Mouse (Mus musculus) lung, postnatal 0 days (tissue): Measurements from ENCODE around the gene Ticrr. TPM values are rescaled to one million over a fixed set of nuclear protein-coding genes. Genes with fewer than 3 reads are reported as not detected.

Source experiments
- ATAC-seq: fragments of 200-750 bp; cut with Nextera tagmentation; 2 replicates; pipeline ENCODE4 v1.8.0; 2017; ENCODE audit warnings: moderate library complexity
- DNase-seq: peaks from one replicate; pipeline ENCODE4 v3.0.0-alpha.2; 2016; ENCODE audit warnings: low spot score
- H3K27ac ChIP-seq: fragments of 300-500 bp; sonication (generic); 2 replicates; pipeline ENCODE4 v1.5.1; 2014; ENCODE audit warnings: antibody characterized with exemption, mild to moderate bottlenecking, low read length, mixed read lengths
- H3K27me3 ChIP-seq: fragments of 300-500 bp; sonication (generic); replicated peaks from 2 replicates; pipeline ENCODE4 v1.6.1; 2014; ENCODE audit warnings: low read length, mixed read lengths; ENCODE audit not compliant: insufficient read depth
- H3K36me3 ChIP-seq: fragments of 300-500 bp; sonication (generic); 2 replicates; pipeline ENCODE4 v1.6.1; 2014; ENCODE audit warnings: low read length, mixed read lengths; ENCODE audit not compliant: insufficient read depth
- H3K4me1 ChIP-seq: fragments of 300-500 bp; sonication (generic); 2 replicates; pipeline ENCODE4 v1.6.1; 2014; ENCODE audit warnings: antibody characterized with exemption, low read depth, low read length, mixed read lengths; ENCODE audit not compliant: insufficient read depth
- H3K4me2 ChIP-seq: fragments of 300-500 bp; sonication (generic); replicated peaks from 2 replicates; pipeline ENCODE4 v1.6.1; 2014; ENCODE audit warnings: low read depth, mild to moderate bottlenecking, low read length, moderate library complexity, mixed read lengths
- H3K4me3 ChIP-seq: fragments of 300-500 bp; sonication (generic); 2 replicates; pipeline ENCODE4 v1.5.1; 2014; ENCODE audit warnings: low read depth, low read length
- H3K9ac ChIP-seq: fragments of 300-500 bp; sonication (generic); replicated peaks from 2 replicates; pipeline ENCODE4 v1.6.1; 2014; ENCODE audit warnings: low read depth, mild to moderate bottlenecking
- H3K9me3 ChIP-seq: fragments of 300-500 bp; sonication (generic); 2 replicates; pipeline ENCODE4 v1.6.1; 2016; ENCODE audit warnings: low read length, mixed read lengths
- CTCF ChIP-seq: IDR thresholded peaks from 2 replicates; pipeline ENCODE4 v1.5.1; 2016; ENCODE audit warnings: antibody characterized with exemption, mild to moderate bottlenecking
- EP300 ChIP-seq: IDR thresholded peaks from 2 replicates; pipeline ENCODE4 v1.6.1; 2016; ENCODE audit warnings: antibody characterized with exemption, mild to moderate bottlenecking, control low read depth
- WGBS: fragments of 180-500 bp; shearing (Covaris S2); extraction: QIAGEN DNeasy Blood & Tissue Kit; methylation state at CpG from one replicate; pipeline ENCODE4 v1.1.7; 2014; 5-methylcytosine and 5-hydroxymethylcytosine counted together
- polyA plus RNA-seq: library from polyadenylated mRNA; unstranded; fragments of >200 nt; fragmentation: Nextera tagmentation; extraction: Ambion mirVana; gene quantifications from 2 replicates; pipeline ENCODE4 v1.2.1, GENCODE M21; 2015

Gene Ticrr
- polyA plus RNA-seq, 1 experiment from 2014 or later: 0.35 TPM

DNA sequence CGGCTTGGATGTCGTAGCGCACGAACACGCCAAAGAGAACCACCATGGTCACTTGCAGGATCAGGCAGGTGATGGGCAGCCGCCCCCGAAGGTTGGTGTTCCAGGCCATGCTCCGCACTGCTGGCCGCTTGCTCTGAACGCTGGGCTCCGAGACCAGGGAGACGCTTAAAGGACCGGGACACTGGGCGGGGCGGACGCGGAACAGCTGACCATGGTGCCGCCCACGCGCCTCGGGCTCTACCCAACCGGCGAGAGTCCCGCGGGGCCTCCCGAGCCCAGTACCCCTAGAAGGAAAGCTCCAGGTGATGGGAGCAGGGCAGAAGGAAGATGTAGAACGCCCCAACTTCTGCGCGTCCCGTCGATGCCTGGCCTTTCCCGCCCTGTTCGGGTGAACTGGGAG, 42.6 kb upstream of the Ticrr start, which contains the start of gene Rhcg:
Gene Rhcg (minus strand): TSS at position 240 of the 400 bp plus-strand sequence.
- Histone ChIP-seq H3K27me3 (peaks cover 15% of the 10 kb centered on the region), H3K27ac (no peak within 1 kb of the TSS), H3K36me3 (no peaks in the 10 kb centered on the region), H3K9ac (no peak within 1 kb of the TSS), H3K4me3 (peak within 1 kb of the TSS; percentile 8; the same call in 1 of the 2 replicates), H3K9me3 (no peaks in the 10 kb centered on the region), H3K4me1 (no peaks in the 10 kb centered on the region), H3K4me2 (peak within 1 kb of the TSS; percentile 28)
- ATAC-seq: no peak
- DNase-seq: no peak
- WGBS: 10% methylated on average over 33 of the region's 33 CpGs
- TF ChIP-seq EP300 (no peak), CTCF (no peak)

DNA sequence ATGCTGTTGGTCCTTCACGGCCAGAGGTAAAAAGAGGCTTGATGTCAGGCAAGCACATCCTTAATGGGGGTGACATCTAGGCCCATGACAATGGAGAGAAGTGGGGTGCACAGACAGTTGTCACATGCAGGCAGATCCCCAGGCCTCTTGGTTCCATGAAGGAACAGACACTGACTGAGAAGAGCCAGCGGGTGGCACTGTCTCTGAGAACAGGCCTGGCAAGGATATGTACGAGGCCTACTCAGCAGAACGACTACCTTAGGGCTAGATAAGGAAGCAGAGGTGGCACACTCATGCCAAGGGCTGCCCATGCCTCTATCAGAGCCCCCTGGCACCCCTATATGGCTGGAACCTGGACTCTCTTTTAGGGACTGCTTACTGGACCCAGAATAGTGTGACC, 40.5 kb upstream of the Ticrr start:
- no peaks in the 10 kb centered on the region for H3K9me3 ChIP-seq
- ATAC-seq: no peak
- DNase-seq: no peak

DNA sequence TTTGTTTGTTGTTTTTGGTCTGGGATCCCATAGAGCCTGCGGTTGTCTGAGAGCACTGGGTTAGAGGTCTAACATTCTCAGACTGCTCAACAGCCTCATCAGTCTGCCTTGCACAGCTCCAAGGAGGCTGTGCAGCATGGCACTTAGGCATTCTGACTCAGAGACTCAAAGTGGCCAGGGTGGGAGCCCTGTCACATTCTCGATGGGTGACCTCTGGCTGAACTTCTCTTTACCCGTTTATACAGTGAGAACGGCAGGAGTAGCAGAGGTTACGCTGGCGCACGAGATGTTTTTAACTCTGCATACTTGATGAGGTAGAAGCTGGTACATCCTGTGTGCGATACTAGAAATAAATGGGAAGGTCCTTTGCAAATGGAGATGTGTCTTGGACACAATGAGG, 36.9 kb upstream of the Ticrr start:
- TF ChIP-seq CTCF (no peak), EP300 (no peak)
- H3K36me3 ChIP-seq: no peaks in the 10 kb centered on the region
- no peaks in the 10 kb centered on the region for H3K4me1 ChIP-seq
- H3K9ac ChIP-seq: no peak overlapping the region
- no peak overlapping the region for H3K4me3 ChIP-seq
- H3K27me3 ChIP-seq: 0 out of 2 replicates have a peak, but pooled peaks cover 2% of the 10 kb centered on the region
- ATAC-seq (no peak), DNase-seq (no peak)
- no peaks in the 10 kb centered on the region for H3K9me3 ChIP-seq
- WGBS: 34% methylated on average over 8 of the region's 8 CpGs
- no peak overlapping the region for H3K27ac ChIP-seq
- no peak overlapping the region for H3K4me2 ChIP-seq

More for the DNA sequence above, 40.5 kb upstream of the Ticrr start:
- Histone ChIP-seq H3K4me2 (no peak overlapping the region), H3K4me1 (no peaks in the 10 kb centered on the region), H3K27ac (no peak overlapping the region), H3K27me3 (peaks cover 15% of the 10 kb centered on the region; the same call in 1 of the 2 replicates), H3K36me3 (no peaks in the 10 kb centered on the region), H3K4me3 (no peak overlapping the region), H3K9ac (no peak overlapping the region)
- 68% methylated on average over 4 of the region's 4 CpGs for WGBS
- TF ChIP-seq CTCF (no peak; the same call in 1 of the 2 replicates), EP300 (no peak)

DNA sequence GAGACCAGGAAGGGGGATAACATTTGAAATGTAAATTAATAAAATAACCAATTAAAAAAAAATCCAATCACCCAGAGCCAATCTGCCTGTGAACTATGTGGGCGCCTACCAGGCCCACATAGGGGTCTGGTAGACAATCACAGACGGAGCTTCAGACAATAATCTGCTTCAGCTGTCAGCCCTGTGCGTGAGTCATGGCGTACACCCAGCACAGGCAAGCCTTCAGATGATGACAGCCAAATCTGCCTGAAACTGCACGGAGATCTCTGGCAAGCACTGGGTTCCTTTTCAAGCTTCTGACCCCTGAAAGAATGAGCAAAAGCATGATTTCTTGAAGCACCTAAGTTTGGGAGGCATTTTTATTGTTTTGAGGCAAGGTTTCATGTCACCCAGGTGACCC, 33.8 kb upstream of the Ticrr start:
- H3K9ac ChIP-seq: no peak overlapping the region
- H3K4me1 ChIP-seq: no peaks in the 10 kb centered on the region
- ATAC-seq (no peak), DNase-seq (no peak)
- TF ChIP-seq EP300: no peak
- TF ChIP-seq CTCF: no peak
- H3K27ac ChIP-seq: no peak overlapping the region
- H3K36me3 ChIP-seq: no peaks in the 10 kb centered on the region
- no peaks in the 10 kb centered on the region for H3K9me3 ChIP-seq
- no peak overlapping the region for H3K4me3 ChIP-seq
- H3K4me2 ChIP-seq: no peak overlapping the region
- WGBS: 81% methylated on average over 5 of the region's 5 CpGs
- H3K27me3 ChIP-seq: no peaks in the 10 kb centered on the region

DNA sequence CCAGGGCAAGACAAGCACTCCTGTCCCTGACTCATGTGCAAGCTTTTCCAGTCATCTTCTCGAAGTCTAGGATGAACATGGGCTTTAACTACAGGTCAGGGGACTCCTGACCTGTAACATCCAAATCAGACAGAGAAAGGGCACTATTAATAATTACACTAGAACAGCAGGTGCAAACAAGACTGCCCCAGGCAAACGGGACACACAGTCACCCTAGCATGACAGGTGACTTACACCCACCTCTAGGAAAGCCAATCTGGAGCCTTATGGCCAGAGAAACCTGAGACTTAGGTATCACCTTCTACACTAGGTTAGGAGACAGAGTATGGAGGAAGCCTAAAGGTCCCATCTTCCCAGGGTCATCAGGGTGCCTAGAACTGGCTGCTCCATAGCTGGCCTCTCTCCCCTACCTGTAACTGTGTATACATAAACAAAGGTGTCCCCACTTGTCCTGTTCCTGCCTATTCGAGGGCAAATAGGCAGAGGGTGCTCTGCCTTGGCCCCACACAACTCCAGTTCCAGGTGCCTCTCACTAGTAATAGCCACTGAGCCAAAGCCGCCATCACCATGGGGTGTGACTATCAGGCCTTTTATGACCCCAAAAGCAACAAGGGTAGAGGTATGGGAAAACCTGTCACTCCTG, 31.6 kb upstream of the Ticrr start:
- TF ChIP-seq CTCF: no peak
- TF ChIP-seq EP300: no peak
- Histone ChIP-seq H3K27ac (no peak overlapping the region), H3K36me3 (no peaks in the 10 kb centered on the region), H3K9me3 (no peaks in the 10 kb centered on the region), H3K27me3 (no peaks in the 10 kb centered on the region), H3K4me3 (no peak overlapping the region), H3K4me1 (no peaks in the 10 kb centered on the region), H3K4me2 (no peak overlapping the region), H3K9ac (no peak overlapping the region)
- DNase-seq (no peak), ATAC-seq (no peak)
- WGBS: 58% methylated on average over 4 of the region's 4 CpGs

DNA sequence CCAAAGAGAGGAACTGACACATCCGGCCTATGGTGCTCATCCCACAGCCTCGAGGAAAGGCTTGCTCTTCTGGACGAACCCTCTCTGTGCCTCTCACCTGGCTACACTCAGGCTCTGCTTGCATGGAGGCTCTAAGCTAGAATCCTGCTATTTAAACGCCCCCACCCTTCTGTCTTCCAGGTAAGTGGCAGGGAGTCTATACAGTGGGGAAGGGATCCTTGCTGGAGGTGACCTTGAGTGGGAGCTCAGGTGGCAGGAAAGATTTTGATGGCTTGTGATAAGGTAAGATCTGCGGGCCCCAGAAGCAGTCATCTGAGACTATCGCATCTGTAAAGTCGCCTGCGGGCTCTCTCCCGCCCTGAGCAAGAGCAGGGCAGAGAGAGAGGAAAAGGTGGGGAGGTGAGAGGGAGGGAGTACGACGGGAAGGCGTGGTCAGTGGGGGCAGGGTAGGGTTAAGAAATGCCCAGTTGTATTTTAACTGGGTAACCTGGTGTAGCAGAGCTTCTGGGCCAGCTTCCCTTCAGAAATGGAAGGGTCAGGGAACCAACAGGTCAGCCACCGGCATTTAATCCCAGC, 28.1 kb upstream of the Ticrr start:
- Histone ChIP-seq H3K9ac (no peak overlapping the region), H3K27ac (no peak overlapping the region), H3K4me3 (no peak overlapping the region), H3K4me2 (no peak overlapping the region), H3K4me1 (no peaks in the 10 kb centered on the region), H3K9me3 (no peaks in the 10 kb centered on the region), H3K36me3 (no peaks in the 10 kb centered on the region), H3K27me3 (no peaks in the 10 kb centered on the region)
- TF ChIP-seq CTCF (no peak), EP300 (no peak)
- 16% methylated on average over 13 of the region's 13 CpGs for WGBS
- DNase-seq: no peak
- ATAC-seq: no peak
